In genomic region chr13:72625236-72625950, GRCm38 (mm10) we compare ENCODE assay signal across 8 mouse cellular contexts. TPM values are rescaled to one million over a fixed set of nuclear protein-coding genes. Genes with fewer than 3 reads are reported as not detected.
DNase-seq lines count a peak whose midpoint lies in the region; ATAC-seq lines count a peak whose summit lies in the region.

No protein-coding gene starts in this region.

- no peak overlapping the region for H3K9ac ChIP-seq in kidney, embryonic 16.5 days (replicated peaks; ENCODE audit: low read length)

- DNase-seq in cerebellum, postnatal 25 days = peak; percentile 29 to 39
- DNase-seq in cerebellum, adult 18-20 months = no peak
- peak; percentile 74 for DNase-seq in embryonic facial prominence, embryonic 10.5 days (ENCODE audit: low spot score)
- DNase-seq in midbrain, embryonic 10.5 days (ENCODE audit: low spot score) = peak; percentile 71
- DNase-seq in thymus, postnatal 4 days = no peak
- no peak for DNase-seq in frontal cortex, postnatal 10 days (ENCODE audit: low spot score in 2 of 2)
- DNase-seq in thymus, postnatal 0 days (ENCODE audit: low spot score) = no peak

- peak overlapping the region; percentile 17; the same call in 1 of the 2 replicates for H3K4me3 ChIP-seq in embryonic facial prominence, embryonic 10.5 days
- peak overlapping the region; percentile 35; the same call in 1 of the 2 replicates for H3K4me3 ChIP-seq in kidney, embryonic 16.5 days (ENCODE audit: low read length)
- peak overlapping the region; percentile 48 for H3K4me3 ChIP-seq in midbrain, embryonic 10.5 days

- H3K4me1 ChIP-seq in embryonic facial prominence, embryonic 10.5 days = peaks cover 40% of the 10 kb centered on the region
- peaks cover 18% of the 10 kb centered on the region for H3K4me1 ChIP-seq in kidney, embryonic 16.5 days (ENCODE audit: insufficient read depth, low read length)
- H3K4me1 ChIP-seq in midbrain, embryonic 10.5 days = peaks cover 59% of the 10 kb centered on the region

- ATAC-seq in kidney, embryonic 16.5 days (ENCODE audit: low FRiP score, low TSS enrichment) = no peak

- peak overlapping the region; percentile 44 for H3K4me2 ChIP-seq in kidney, embryonic 16.5 days (replicated peaks; ENCODE audit: low read depth, low read length)

- 5% methylated on average over 28 of the region's 28 CpGs for WGBS in embryonic facial prominence, embryonic 10.5 days
- 5% methylated on average over 28 of the region's 28 CpGs for WGBS in kidney, embryonic 16.5 days
- WGBS in midbrain, embryonic 10.5 days = 6% methylated on average over 28 of the region's 28 CpGs

- H3K36me3 ChIP-seq in embryonic facial prominence, embryonic 10.5 days (replicated peaks) = no peaks in the 10 kb centered on the region
- H3K36me3 ChIP-seq in kidney, embryonic 16.5 days (ENCODE audit: insufficient read depth, low read length) = no peaks in the 10 kb centered on the region
- 0 out of 2 replicates have a peak, but pooled peaks cover under 1% of the 10 kb centered on the region for H3K36me3 ChIP-seq in midbrain, embryonic 10.5 days

- H3K27ac ChIP-seq in embryonic facial prominence, embryonic 10.5 days (replicated peaks) = no peak overlapping the region
- no peak overlapping the region for H3K27ac ChIP-seq in kidney, embryonic 16.5 days (ENCODE audit: low read length)
- H3K27ac ChIP-seq in midbrain, embryonic 10.5 days (replicated peaks) = no peak overlapping the region

- peaks cover 100% of the 10 kb centered on the region for H3K27me3 ChIP-seq in embryonic facial prominence, embryonic 10.5 days (replicated peaks; ENCODE audit: low read depth, poor library complexity, severe bottlenecking)
- peaks cover 97% of the 10 kb centered on the region for H3K27me3 ChIP-seq in kidney, embryonic 16.5 days (ENCODE audit: insufficient read depth, low read length)
- H3K27me3 ChIP-seq in midbrain, embryonic 10.5 days (ENCODE audit: low read depth, poor library complexity, severe bottlenecking) = peaks cover 98% of the 10 kb centered on the region

- H3K9me3 ChIP-seq in embryonic facial prominence, embryonic 10.5 days = no peaks in the 10 kb centered on the region
- no peaks in the 10 kb centered on the region for H3K9me3 ChIP-seq in kidney, embryonic 16.5 days (ENCODE audit: low read length)
- no peaks in the 10 kb centered on the region for H3K9me3 ChIP-seq in midbrain, embryonic 10.5 days (replicated peaks)

RNA-seq across cellular contexts. Expression of gene Irx2, which starts 3.2 kb away (rescaled TPM):
- polyA plus RNA-seq in embryonic facial prominence, embryonic 10.5 days (2016; fragmentation: Nextera tagmentation; extraction: Ambion mirVana) = 4.8 and 8.2 TPM in 2 replicates
- polyA plus RNA-seq in kidney, embryonic 16.5 days (2015; fragmentation: Nextera tagmentation; extraction: Ambion mirVana) = 4.4 and 6.7 TPM in 2 replicates
- 26.8 and 28.1 TPM in 2 replicates for polyA plus RNA-seq in midbrain, embryonic 10.5 days (2016; fragmentation: Nextera tagmentation; extraction: Ambion mirVana)
- 0.17 and 0.29 TPM in 2 replicates for polyA plus RNA-seq in thymus, postnatal 0 days (2015; fragmentation: Nextera tagmentation; extraction: Ambion mirVana)

Comparison
In these comparisons a context has a peak if more than half of its experiments do, and no peak if none do; other contexts are left out.
1. DNase-seq: peak in cerebellum, postnatal 25 days (2 of 2), embryonic facial prominence, embryonic 10.5 days (single experiment) and midbrain, embryonic 10.5 days (single experiment); none in cerebellum, adult 18-20 months (0 of 2), thymus, postnatal 4 days (single experiment), frontal cortex, postnatal 10 days (0 of 2) and thymus, postnatal 0 days (single experiment).
2. Peak in every context shown above with its lines, with median percentiles within 50 percentile points of each other: H3K4me3 ChIP-seq.